Comparison of ENCODE assay signal across 25 mouse cellular contexts in genomic region chr13:15325413-15325812, GRCm38 (mm10).
DNase-seq lines count a peak whose midpoint lies in the region; ATAC-seq and TF ChIP-seq lines count a peak whose summit lies in the region.
"Had no signal": no experiment of that assay in that cellular context is flagged by ENCODE, and none has a peak within 500 bp of the region (broad histone marks: within the 10 kb centered on the region; RNA-seq: fewer than 3 reads in every experiment).

No protein-coding gene starts in this region.

- no peaks in the 10 kb centered on the region for H3K27me3 ChIP-seq in embryonic facial prominence, embryonic 13.5 days
- H3K27me3 ChIP-seq in limb, embryonic 13.5 days = no peaks in the 10 kb centered on the region
- no peaks in the 10 kb centered on the region for H3K27me3 ChIP-seq in thymus, adult 2 months (ENCODE audit: control insufficient read depth, insufficient read depth, low read length)
- H3K27me3 ChIP-seq: forebrain, embryonic 12.5 days; intestine, embryonic 15.5 days; liver, embryonic 15.5 days; neural tube, embryonic 15.5 days; stomach, embryonic 15.5 days had no signal

- no peak overlapping the region for H3K9ac ChIP-seq in embryonic facial prominence, embryonic 13.5 days
- no peak overlapping the region for H3K9ac ChIP-seq in limb, embryonic 13.5 days
- H3K9ac ChIP-seq: forebrain, embryonic 12.5 days; intestine, embryonic 15.5 days; liver, embryonic 15.5 days; lung, embryonic 14.5 days; neural tube, embryonic 15.5 days; stomach, embryonic 15.5 days had no signal

- 22% methylated on average over 4 of the region's 4 CpGs for WGBS in embryonic facial prominence, embryonic 13.5 days
- WGBS in limb, embryonic 13.5 days = 24% methylated on average over 4 of the region's 4 CpGs
- WGBS in thymus, adult 2 months = 70% methylated on average over 4 of the region's 4 CpGs

- no peak for TF ChIP-seq POLR2A in thymus, adult 2 months (IDR thresholded peaks at IDR 0.05; ENCODE audit: control insufficient read depth, extremely low read depth, insufficient read depth, low read length, poor library complexity)

- 0 out of 2 replicates have a peak, but pooled peaks cover 4% of the 10 kb centered on the region for H3K4me1 ChIP-seq in embryonic facial prominence, embryonic 13.5 days
- peaks cover 19% of the 10 kb centered on the region for H3K4me1 ChIP-seq in limb, embryonic 13.5 days
- H3K4me1 ChIP-seq in thymus, adult 2 months (replicated peaks; ENCODE audit: control insufficient read depth, insufficient read depth, low read length) = no peaks in the 10 kb centered on the region
- H3K4me1 ChIP-seq: forebrain, embryonic 12.5 days; intestine, embryonic 15.5 days; liver, embryonic 15.5 days; neural tube, embryonic 15.5 days; stomach, embryonic 15.5 days had no signal

- H3K9me3 ChIP-seq in embryonic facial prominence, embryonic 13.5 days = no peaks in the 10 kb centered on the region
- H3K9me3 ChIP-seq in limb, embryonic 13.5 days = peaks cover 3% of the 10 kb centered on the region; the same call in 1 of the 2 replicates
- H3K9me3 ChIP-seq: intestine, embryonic 15.5 days; liver, embryonic 15.5 days; neural tube, embryonic 15.5 days; stomach, embryonic 15.5 days had no signal

- no peaks in the 10 kb centered on the region for H3K36me3 ChIP-seq in embryonic facial prominence, embryonic 13.5 days
- no peaks in the 10 kb centered on the region for H3K36me3 ChIP-seq in limb, embryonic 13.5 days
- no peaks in the 10 kb centered on the region for H3K36me3 ChIP-seq in thymus, adult 2 months (ENCODE audit: control insufficient read depth, insufficient read depth, low read length)
- H3K36me3 ChIP-seq: forebrain, embryonic 12.5 days; intestine, embryonic 15.5 days; liver, embryonic 15.5 days; neural tube, embryonic 15.5 days; stomach, embryonic 15.5 days had no signal

- peak; percentile 1 to 14 for DNase-seq in heart, adult 9 months (ENCODE audit: low spot score in 2 of 2)
- DNase-seq in heart, postnatal 4 days = no peak
- no peak for DNase-seq in thymus, adult 2 months
- DNase-seq in testis, postnatal 10 days (ENCODE audit: low spot score) = no peak
- no peak for DNase-seq in layer of hippocampus, postnatal 36 days
- DNase-seq: adrenal gland, postnatal 14 days; cerebellum, adult 11-12 months; gastrocnemius, postnatal 10 days; kidney, adult 8-10 months; kidney, postnatal 10 days; layer of hippocampus, adult 9-11 months; lung, embryonic 14.5 days; lung, postnatal 14 days; midbrain, embryonic 14.5 days; retina, postnatal 1 day; right cerebral cortex, postnatal 14 days; thymus, postnatal 25 days had no signal

- TF ChIP-seq CTCF in thymus, adult 2 months (IDR thresholded peaks at IDR 0.05; ENCODE audit: borderline replicate concordance, control insufficient read depth, extremely low read depth, insufficient read depth, low read length, poor library complexity) = no peak

- H3K4me3 ChIP-seq in embryonic facial prominence, embryonic 13.5 days = no peak overlapping the region
- H3K4me3 ChIP-seq in limb, embryonic 13.5 days = no peak overlapping the region
- no peak overlapping the region for H3K4me3 ChIP-seq in thymus, adult 2 months (ENCODE audit: control insufficient read depth, insufficient read depth, low read length)
- H3K4me3 ChIP-seq: forebrain, embryonic 12.5 days; intestine, embryonic 15.5 days; liver, embryonic 15.5 days; neural tube, embryonic 15.5 days; stomach, embryonic 15.5 days had no signal

- H3K4me2 ChIP-seq in embryonic facial prominence, embryonic 13.5 days = no peak overlapping the region
- H3K4me2 ChIP-seq in limb, embryonic 13.5 days (replicated peaks) = no peak overlapping the region
- H3K4me2 ChIP-seq: forebrain, embryonic 12.5 days; intestine, embryonic 15.5 days; liver, embryonic 15.5 days; lung, embryonic 14.5 days; neural tube, embryonic 15.5 days; stomach, embryonic 15.5 days had no signal

- no peak for ATAC-seq in embryonic facial prominence, embryonic 13.5 days (ENCODE audit: insufficient number of reproducible peaks, insufficient read depth, low FRiP score, low TSS enrichment, low read depth)
- peak; percentile 88 for ATAC-seq in limb, embryonic 13.5 days (ENCODE audit: low FRiP score, low read depth)
- ATAC-seq: CD4-positive, CD25-positive, alpha-beta regulatory T cell, adult 4 months; intestine, embryonic 15.5 days had no signal

- H3K27ac ChIP-seq in embryonic facial prominence, embryonic 13.5 days = peak overlapping the region; percentile 8; the same call in 1 of the 2 replicates
- peak overlapping the region; percentile 49; the same call in 1 of the 2 replicates for H3K27ac ChIP-seq in limb, embryonic 13.5 days
- no peak overlapping the region for H3K27ac ChIP-seq in thymus, adult 2 months (ENCODE audit: control insufficient read depth, insufficient read depth, low read length)
- H3K27ac ChIP-seq: forebrain, embryonic 12.5 days; intestine, embryonic 15.5 days; liver, embryonic 15.5 days; neural tube, embryonic 15.5 days; stomach, embryonic 15.5 days had no signal

Comparison
In these comparisons a context has a peak if more than half of its experiments do, and no peak if none do; other contexts are left out.
1. DNase-seq: peak in heart, adult 9 months (2 of 2); none in heart, postnatal 4 days (single experiment), thymus, adult 2 months (single experiment), testis, postnatal 10 days (single experiment) and layer of hippocampus, postnatal 36 days (0 of 2).